Mouse (Mus musculus) heart, postnatal 0 days (tissue): ENCODE results near the gene Selp. TPM values are rescaled to one million over a fixed set of nuclear protein-coding genes. Genes with fewer than 3 reads are reported as not detected.
A peak's percentile ranks its signal among the peaks of the same experiment; 100 is the strongest.

Experiments
- ATAC-seq: fragments of 200-750 bp; cut with Nextera tagmentation; 2 replicates; pipeline ENCODE4 v1.8.0; 2017; ENCODE audit warnings: low read depth, moderate number of reproducible peaks, moderate library complexity; ENCODE audit not compliant: insufficient read depth
- DNase-seq: peaks from one replicate; pipeline ENCODE4 v3.0.0-alpha.2; 2016; ENCODE audit warnings: low spot score
- H3K27ac ChIP-seq: fragments of 300-500 bp; sonication (generic); 2 replicates; pipeline ENCODE4 v1.5.1; 2014; ENCODE audit warnings: low read depth, mild to moderate bottlenecking
- H3K27me3 ChIP-seq: fragments of 300-500 bp; sonication (generic); 2 replicates; pipeline ENCODE4 v1.6.1; 2014; ENCODE audit warnings: low read length, mixed read lengths; ENCODE audit not compliant: control insufficient read depth, insufficient read depth
- H3K36me3 ChIP-seq: fragments of 300-500 bp; sonication (generic); replicated peaks from 2 replicates; pipeline ENCODE4 v1.6.1; 2014; ENCODE audit warnings: low read length, mixed read lengths; ENCODE audit not compliant: control insufficient read depth, insufficient read depth
- H3K4me1 ChIP-seq: fragments of 300-500 bp; sonication (generic); 2 replicates; pipeline ENCODE4 v1.6.1; 2014; ENCODE audit warnings: antibody characterized with exemption; ENCODE audit not compliant: control insufficient read depth, insufficient read depth
- H3K4me2 ChIP-seq: fragments of 300-500 bp; sonication (generic); 2 replicates; pipeline ENCODE4 v1.6.1; 2014; ENCODE audit warnings: low read depth, mild to moderate bottlenecking, low read length, moderate library complexity
- H3K4me3 ChIP-seq: fragments of 300-500 bp; sonication (generic); 2 replicates; pipeline ENCODE4 v1.5.1; 2014; ENCODE audit warnings: low read depth, low read length
- H3K9ac ChIP-seq: fragments of 300-500 bp; sonication (generic); replicated peaks from 2 replicates; pipeline ENCODE4 v1.6.1; 2014; ENCODE audit warnings: low read depth, low read length, mixed read lengths
- H3K9me3 ChIP-seq: fragments of 300-500 bp; sonication (generic); replicated peaks from 2 replicates; pipeline ENCODE4 v1.6.1; 2016; ENCODE audit warnings: low read length; ENCODE audit not compliant: control insufficient read depth
- CTCF ChIP-seq: IDR thresholded peaks from 2 replicates; pipeline ENCODE4 v1.5.1; 2016; ENCODE audit warnings: antibody characterized with exemption, control low read depth, low read depth
- EP300 ChIP-seq: IDR thresholded peaks from 2 replicates; pipeline ENCODE4 v1.6.1; 2016; ENCODE audit warnings: antibody characterized with exemption, low read depth
- WGBS: fragments of 180-500 bp; shearing (Covaris S2); extraction: QIAGEN DNeasy Blood & Tissue Kit; methylation state at CpG from one replicate; pipeline ENCODE4 v1.1.7; 2014; 5-methylcytosine and 5-hydroxymethylcytosine counted together
- polyA plus RNA-seq: library from polyadenylated mRNA; unstranded; fragments of >200 nt; fragmentation: Nextera tagmentation; extraction: Ambion mirVana; gene quantifications from 2 replicates; pipeline ENCODE4 v1.2.1, GENCODE M21; 2015
- total RNA-seq: library from RNA; depleted of rRNA; stranded (reverse); fragments of >200 nt; gene quantifications from 2 replicates; pipeline ENCODE4 v1.2.3, GENCODE M21; 2014; ENCODE audit warnings: low replicate concordance; rRNA removed

Selp gene
- total and polyA plus RNA-seq, 2 experiments from 2014 or later: 0.51 TPM; not detected in 1

GRCm38 (mm10) chr1:164184142-164184870, 69.2 kb downstream of the Selp start:
- no peaks in the 10 kb centered on the region for H3K36me3 ChIP-seq
- H3K27me3 ChIP-seq: no peaks in the 10 kb centered on the region
- peak; percentile 38 for DNase-seq
- peak overlapping the region; percentile 8; the same call in 1 of the 2 replicates for H3K4me2 ChIP-seq
- H3K4me3 ChIP-seq: 0 out of 2 replicates have a peak overlapping the region, but pooled peaks have one; percentile 1
- H3K4me1 ChIP-seq: no peaks in the 10 kb centered on the region
- WGBS: 45% methylated on average over 16 of the region's 16 CpGs
- TF ChIP-seq CTCF (peak; percentile 84), EP300 (no peak)
- no peak overlapping the region for H3K27ac ChIP-seq
- ATAC-seq: no peak
- H3K9ac ChIP-seq: no peak overlapping the region
- H3K9me3 ChIP-seq: no peaks in the 10 kb centered on the region

- Histone ChIP-seq H3K4me2 (no peak overlapping the region), H3K9me3 (no peaks in the 10 kb centered on the region), H3K4me3 (no peak overlapping the region), H3K27ac (no peak overlapping the region), H3K4me1 (no peaks in the 10 kb centered on the region), H3K36me3 (no peaks in the 10 kb centered on the region), H3K9ac (no peak overlapping the region), H3K27me3 (no peaks in the 10 kb centered on the region)
- WGBS: 35% methylated on average over 8 of the region's 8 CpGs
- no peak for DNase-seq
- TF ChIP-seq CTCF (no peak), EP300 (no peak)
- no peak for ATAC-seq
These were observed 69.8 kb downstream of the Selp start for GRCm38 (mm10) chr1:164184871-164185223.

- Histone ChIP-seq H3K27ac (no peak overlapping the region), H3K9ac (no peak overlapping the region), H3K36me3 (no peaks in the 10 kb centered on the region), H3K4me1 (no peaks in the 10 kb centered on the region), H3K27me3 (no peaks in the 10 kb centered on the region), H3K4me2 (no peak overlapping the region), H3K4me3 (no peak overlapping the region), H3K9me3 (no peaks in the 10 kb centered on the region)
- DNase-seq (no peak), ATAC-seq (no peak)
- WGBS: 69% methylated on average over 4 of the region's 4 CpGs
- TF ChIP-seq EP300: no peak
- TF ChIP-seq CTCF: no peak
These were observed 70.3 kb downstream of the Selp start for GRCm38 (mm10) chr1:164185316-164185715.

GRCm38 (mm10) chr1:164187002-164187560, 72.0 kb downstream of the Selp start:
- Histone ChIP-seq H3K27me3 (no peaks in the 10 kb centered on the region), H3K27ac (no peak overlapping the region), H3K36me3 (no peaks in the 10 kb centered on the region), H3K4me3 (no peak overlapping the region), H3K4me1 (no peaks in the 10 kb centered on the region), H3K9ac (no peak overlapping the region), H3K4me2 (no peak overlapping the region), H3K9me3 (no peaks in the 10 kb centered on the region)
- TF ChIP-seq EP300 (no peak), CTCF (no peak)
- WGBS: 76% methylated on average over 1 of the region's 1 CpGs
- DNase-seq (no peak), ATAC-seq (no peak)

GRCm38 (mm10) chr1:164199551-164199950, 84.5 kb downstream of the Selp start:
- Histone ChIP-seq H3K27ac (no peak overlapping the region), H3K9ac (no peak overlapping the region), H3K4me2 (no peak overlapping the region), H3K27me3 (no peaks in the 10 kb centered on the region), H3K36me3 (no peaks in the 10 kb centered on the region), H3K4me1 (no peaks in the 10 kb centered on the region), H3K9me3 (no peaks in the 10 kb centered on the region), H3K4me3 (no peak overlapping the region)
- TF ChIP-seq CTCF (no peak), EP300 (no peak)
- DNase-seq (no peak), ATAC-seq (no peak)
- 75% methylated on average over 4 of the region's 4 CpGs for WGBS

Other genes with a start within 250 kb of the Selp start
- gene Scyl3, start 186.2 kb upstream of the Selp start, total RNA-seq: 11.2 and 11.9 TPM in 2 replicates
- gene Scyl3, start 186.2 kb upstream of the Selp start, polyA plus RNA-seq: 6.4 and 7.3 TPM in 2 replicates
- gene BC055324, start 120.5 kb upstream of the Selp start, total RNA-seq: 5.6 and 7.5 TPM in 2 replicates
- 3.6 and 3.7 TPM in 2 replicates for gene BC055324, start 120.5 kb upstream of the Selp start, polyA plus RNA-seq
- gene Mettl18, start 120.4 kb upstream of the Selp start, total RNA-seq: 0.27 and 3.5 TPM in 2 replicates
- 6.5 TPM in 2 replicates for gene Mettl18, start 120.4 kb upstream of the Selp start, polyA plus RNA-seq
- 3.7 and 6.1 TPM in 2 replicates for gene Sele, start 67.0 kb upstream of the Selp start, total RNA-seq
- gene Sele, start 67.0 kb upstream of the Selp start, polyA plus RNA-seq: 2.1 and 2.4 TPM in 2 replicates
- gene Sell, start 53.3 kb upstream of the Selp start, total RNA-seq: 0.50 TPM in 1 of 2 replicates, not detected in the other
- gene Sell, start 53.3 kb upstream of the Selp start, polyA plus RNA-seq: 0.18 and 0.44 TPM in 2 replicates
- 0.27 TPM in 1 of 2 replicates, not detected in the other for gene F5, start 36.6 kb downstream of the Selp start, total RNA-seq
- gene F5, start 36.6 kb downstream of the Selp start, polyA plus RNA-seq: 0.05 TPM in 2 replicates
- gene Slc19a2, start 133.8 kb downstream of the Selp start, total RNA-seq: 7.6 and 10.6 TPM in 2 replicates
- gene Slc19a2, start 133.8 kb downstream of the Selp start, polyA plus RNA-seq: 5.0 and 5.3 TPM in 2 replicates
- 1.1 and 6.9 TPM in 2 replicates for gene Ccdc181, start 160.3 kb downstream of the Selp start, total RNA-seq
- 9.8 and 11.2 TPM in 2 replicates for gene Ccdc181, start 160.3 kb downstream of the Selp start, polyA plus RNA-seq
- gene Nme7, start 188.9 kb downstream of the Selp start, total RNA-seq: 9.0 and 12.9 TPM in 2 replicates
- gene Nme7, start 188.9 kb downstream of the Selp start, polyA plus RNA-seq: 10.5 and 11.3 TPM in 2 replicates
- 3.9 and 16.3 TPM in 2 replicates for gene Blzf1, start 192.2 kb downstream of the Selp start, total RNA-seq
- 27.3 and 27.6 TPM in 2 replicates for gene Blzf1, start 192.2 kb downstream of the Selp start, polyA plus RNA-seq